Mouse (Mus musculus) forebrain, embryonic 13.5 days (tissue): ENCODE data around the gene Gm1113. TPM values are rescaled to one million over a fixed set of nuclear protein-coding genes. Genes with fewer than 3 reads are reported as not detected.

Experiments
- ATAC-seq: fragments of 200-750 bp; cut with Nextera tagmentation; 2 replicates; pipeline ENCODE4 v1.8.0; 2017
- H3K27ac ChIP-seq: fragments of 300-500 bp; sonication (generic); 2 replicates; pipeline ENCODE4 v1.5.1; 2015; ENCODE audit warnings: inconsistent platforms, mild to moderate bottlenecking, moderate library complexity
- H3K27me3 ChIP-seq: fragments of 300-500 bp; sonication (generic); 2 replicates; pipeline ENCODE4 v1.6.1; 2015; ENCODE audit warnings: mild to moderate bottlenecking, inconsistent platforms
- H3K36me3 ChIP-seq: fragments of 300-500 bp; sonication (generic); 2 replicates; pipeline ENCODE4 v1.6.1; 2015; ENCODE audit warnings: mild to moderate bottlenecking, inconsistent platforms; ENCODE audit not compliant: poor library complexity, severe bottlenecking
- H3K4me1 ChIP-seq: fragments of 300-500 bp; sonication (generic); 2 replicates; pipeline ENCODE4 v1.6.1; 2015; ENCODE audit warnings: inconsistent platforms
- H3K4me2 ChIP-seq: fragments of 300-500 bp; sonication (generic); 2 replicates; pipeline ENCODE4 v1.6.1; 2015; ENCODE audit warnings: inconsistent platforms, mild to moderate bottlenecking, moderate library complexity
- H3K4me3 ChIP-seq: fragments of 300-500 bp; sonication (generic); 2 replicates; pipeline ENCODE4 v1.5.1; 2015; ENCODE audit warnings: mild to moderate bottlenecking, inconsistent platforms
- H3K9ac ChIP-seq: fragments of 300-500 bp; sonication (generic); 2 replicates; pipeline ENCODE4 v1.6.1; 2015; ENCODE audit warnings: mild to moderate bottlenecking, inconsistent platforms
- H3K9me3 ChIP-seq: fragments of 300-500 bp; sonication (generic); replicated peaks from 2 replicates; pipeline ENCODE4 v1.6.1; 2016; ENCODE audit warnings: inconsistent platforms
- WGBS: fragments of 180-500 bp; shearing (Covaris S2); methylation state at CpG from one replicate; pipeline ENCODE4 v1.1.7; 2015; 5-methylcytosine and 5-hydroxymethylcytosine counted together
- polyA plus RNA-seq: library from polyadenylated mRNA; unstranded; fragments of >200 nt; fragmentation: Nextera tagmentation; extraction: Ambion mirVana; gene quantifications from 2 replicates; pipeline ENCODE4 v1.2.1, GENCODE M21; 2015

The Gm1113 gene
- polyA plus RNA-seq, 1 experiment from 2014 or later: not detected

- no peaks in the 10 kb centered on the region for H3K27me3 ChIP-seq
- peaks cover 17% of the 10 kb centered on the region; the same call in 1 of the 2 replicates for H3K36me3 ChIP-seq
- no peak overlapping the region for H3K27ac ChIP-seq
- no peak overlapping the region for H3K4me3 ChIP-seq
- no peak for ATAC-seq
- H3K4me2 ChIP-seq: no peak overlapping the region
- 86% methylated on average over 14 of the region's 14 CpGs for WGBS
- no peaks in the 10 kb centered on the region; the same call in 1 of the 2 replicates for H3K4me1 ChIP-seq
- no peaks in the 10 kb centered on the region for H3K9me3 ChIP-seq
- H3K9ac ChIP-seq: no peak overlapping the region
These were observed 25.2 kb upstream of the Gm1113 start for GRCm38 (mm10) chr9:35543099-35543860.

GRCm38 (mm10) chr9:35541941-35542340 lies 23.9 kb upstream of the Gm1113 start:
- H3K4me1 ChIP-seq: no peaks in the 10 kb centered on the region; the same call in 1 of the 2 replicates
- no peak for ATAC-seq
- 77% methylated on average over 6 of the region's 6 CpGs for WGBS
- H3K9me3 ChIP-seq: no peaks in the 10 kb centered on the region
- no peak overlapping the region for H3K4me3 ChIP-seq
- no peak overlapping the region for H3K27ac ChIP-seq
- H3K36me3 ChIP-seq: peaks cover 16% of the 10 kb centered on the region; the same call in 1 of the 2 replicates
- H3K9ac ChIP-seq: no peak overlapping the region
- no peak overlapping the region for H3K4me2 ChIP-seq
- H3K27me3 ChIP-seq: no peaks in the 10 kb centered on the region

GRCm38 (mm10) chr9:35541488-35541887 lies 23.4 kb upstream of the Gm1113 start:
- no peaks in the 10 kb centered on the region for H3K27me3 ChIP-seq
- peak; percentile 89 for ATAC-seq
- no peak overlapping the region for H3K4me3 ChIP-seq
- no peak overlapping the region for H3K27ac ChIP-seq
- H3K9me3 ChIP-seq: no peaks in the 10 kb centered on the region
- no peaks in the 10 kb centered on the region; the same call in 1 of the 2 replicates for H3K4me1 ChIP-seq
- no peak overlapping the region for H3K4me2 ChIP-seq
- 6% methylated on average over 6 of the region's 6 CpGs for WGBS
- peaks cover 12% of the 10 kb centered on the region; the same call in 1 of the 2 replicates for H3K36me3 ChIP-seq
- H3K9ac ChIP-seq: no peak overlapping the region

GRCm38 (mm10) chr9:35541024-35541423 lies 23.0 kb upstream of the Gm1113 start:
- Histone ChIP-seq H3K27me3 (no peaks in the 10 kb centered on the region), H3K27ac (no peak overlapping the region), H3K9ac (no peak overlapping the region), H3K4me3 (no peak overlapping the region), H3K36me3 (peaks cover 9% of the 10 kb centered on the region; the same call in 1 of the 2 replicates), H3K4me1 (no peaks in the 10 kb centered on the region; the same call in 1 of the 2 replicates), H3K4me2 (no peak overlapping the region), H3K9me3 (no peaks in the 10 kb centered on the region)
- ATAC-seq: peak; percentile 36
- WGBS: 82% methylated on average over 5 of the region's 5 CpGs

- peaks cover 3% of the 10 kb centered on the region; the same call in 1 of the 2 replicates for H3K4me1 ChIP-seq
- no peak overlapping the region for H3K27ac ChIP-seq
- no peak overlapping the region for H3K9ac ChIP-seq
- 85% methylated on average over 13 of the region's 13 CpGs for WGBS
- no peaks in the 10 kb centered on the region for H3K9me3 ChIP-seq
- H3K36me3 ChIP-seq: no peaks in the 10 kb centered on the region; the same call in 1 of the 2 replicates
- ATAC-seq: no peak
- no peak overlapping the region for H3K4me3 ChIP-seq
- no peaks in the 10 kb centered on the region for H3K27me3 ChIP-seq
- H3K4me2 ChIP-seq: no peak overlapping the region
These were observed 21.1 kb upstream of the Gm1113 start for GRCm38 (mm10) chr9:35539001-35539750.

- no peak for ATAC-seq
- peaks cover 3% of the 10 kb centered on the region; the same call in 1 of the 2 replicates for H3K4me1 ChIP-seq
- H3K4me3 ChIP-seq: no peak overlapping the region
- H3K9me3 ChIP-seq: no peaks in the 10 kb centered on the region
- WGBS: 72% methylated on average over 4 of the region's 4 CpGs
- no peak overlapping the region for H3K9ac ChIP-seq
- H3K4me2 ChIP-seq: no peak overlapping the region
- no peaks in the 10 kb centered on the region for H3K27me3 ChIP-seq
- H3K36me3 ChIP-seq: no peaks in the 10 kb centered on the region
- H3K27ac ChIP-seq: no peak overlapping the region
These were observed 17.8 kb upstream of the Gm1113 start for GRCm38 (mm10) chr9:35535876-35536275.

- Histone ChIP-seq H3K27ac (no peak overlapping the region), H3K36me3 (no peaks in the 10 kb centered on the region), H3K27me3 (no peaks in the 10 kb centered on the region), H3K4me3 (no peak overlapping the region), H3K4me2 (no peak overlapping the region), H3K9me3 (no peaks in the 10 kb centered on the region), H3K4me1 (peaks cover 3% of the 10 kb centered on the region; the same call in 1 of the 2 replicates), H3K9ac (no peak overlapping the region)
- 9% methylated on average over 2 of the region's 2 CpGs for WGBS
- peak; percentile 91 for ATAC-seq
These were observed 17.0 kb upstream of the Gm1113 start for GRCm38 (mm10) chr9:35535110-35535509.

GRCm38 (mm10) chr9:35533266-35533665 lies 15.2 kb upstream of the Gm1113 start:
- no peaks in the 10 kb centered on the region for H3K9me3 ChIP-seq
- 80% methylated on average over 9 of the region's 9 CpGs for WGBS
- no peak overlapping the region for H3K27ac ChIP-seq
- no peak for ATAC-seq
- peaks cover 3% of the 10 kb centered on the region; the same call in 1 of the 2 replicates for H3K4me1 ChIP-seq
- H3K27me3 ChIP-seq: no peaks in the 10 kb centered on the region
- no peak overlapping the region for H3K4me3 ChIP-seq
- no peak overlapping the region for H3K4me2 ChIP-seq
- no peaks in the 10 kb centered on the region for H3K36me3 ChIP-seq
- H3K9ac ChIP-seq: no peak overlapping the region

GRCm38 (mm10) chr9:35529796-35530195 lies 11.7 kb upstream of the Gm1113 start:
- no peak for ATAC-seq
- Histone ChIP-seq H3K27me3 (no peaks in the 10 kb centered on the region), H3K27ac (no peak overlapping the region), H3K4me3 (no peak overlapping the region), H3K9me3 (no peaks in the 10 kb centered on the region), H3K4me1 (peaks cover 1% of the 10 kb centered on the region; the same call in 1 of the 2 replicates), H3K9ac (no peak overlapping the region), H3K4me2 (no peak overlapping the region), H3K36me3 (no peaks in the 10 kb centered on the region)
- WGBS: 7% methylated on average over 1 of the region's 1 CpGs

- H3K4me2 ChIP-seq: no peak overlapping the region
- no peaks in the 10 kb centered on the region for H3K27me3 ChIP-seq
- 75% methylated on average over 3 of the region's 3 CpGs for WGBS
- H3K27ac ChIP-seq: no peak overlapping the region
- peaks cover 7% of the 10 kb centered on the region for H3K4me1 ChIP-seq
- no peak overlapping the region for H3K9ac ChIP-seq
- no peaks in the 10 kb centered on the region for H3K9me3 ChIP-seq
- no peaks in the 10 kb centered on the region for H3K36me3 ChIP-seq
- no peak for ATAC-seq
- no peak overlapping the region for H3K4me3 ChIP-seq
These were observed 11.1 kb upstream of the Gm1113 start for GRCm38 (mm10) chr9:35529141-35529540.

GRCm38 (mm10) chr9:35523941-35524411 lies 5.9 kb upstream of the Gm1113 start:
- Histone ChIP-seq H3K4me1 (peaks cover 25% of the 10 kb centered on the region), H3K27me3 (no peaks in the 10 kb centered on the region; the same call in 1 of the 2 replicates), H3K9me3 (no peaks in the 10 kb centered on the region), H3K27ac (peak overlapping the region; percentile 55), H3K4me3 (no peak overlapping the region), H3K4me2 (peak overlapping the region; percentile 28), H3K9ac (no peak overlapping the region), H3K36me3 (no peaks in the 10 kb centered on the region)
- 14% methylated on average over 7 of the region's 7 CpGs for WGBS
- peak; percentile 86 for ATAC-seq

- Histone ChIP-seq H3K9ac (no peak overlapping the region), H3K9me3 (no peaks in the 10 kb centered on the region), H3K27ac (peak overlapping the region; percentile 55), H3K27me3 (no peaks in the 10 kb centered on the region; the same call in 1 of the 2 replicates), H3K4me3 (no peak overlapping the region), H3K36me3 (no peaks in the 10 kb centered on the region), H3K4me1 (peaks cover 25% of the 10 kb centered on the region), H3K4me2 (peak overlapping the region; percentile 28)
- WGBS: 6% methylated on average over 5 of the region's 5 CpGs
- peak; percentile 93 for ATAC-seq
These were observed 5.5 kb upstream of the Gm1113 start for GRCm38 (mm10) chr9:35523541-35523940.
